Mouse (Mus musculus) G1E-ER4 (cell line): ENCODE results near the gene Adgrv1. TPM values are rescaled to one million over a fixed set of nuclear protein-coding genes. Genes with fewer than 3 reads are reported as not detected.

ENCODE experiments used
- GATA1 ChIP-seq: IDR thresholded peaks from one replicate; pipeline ENCODE4 v1.8.0; 2012; ENCODE audit warnings: low read length, inconsistent platforms
- polyA plus RNA-seq: library from polyadenylated mRNA; stranded (reverse); fragments of >175 nt; gene quantifications from 2 replicates; pipeline ENCODE4 v1.2.3, GENCODE M21; 2012

The Adgrv1 gene
- polyA plus RNA-seq, 1 experiment: not detected

DNA sequence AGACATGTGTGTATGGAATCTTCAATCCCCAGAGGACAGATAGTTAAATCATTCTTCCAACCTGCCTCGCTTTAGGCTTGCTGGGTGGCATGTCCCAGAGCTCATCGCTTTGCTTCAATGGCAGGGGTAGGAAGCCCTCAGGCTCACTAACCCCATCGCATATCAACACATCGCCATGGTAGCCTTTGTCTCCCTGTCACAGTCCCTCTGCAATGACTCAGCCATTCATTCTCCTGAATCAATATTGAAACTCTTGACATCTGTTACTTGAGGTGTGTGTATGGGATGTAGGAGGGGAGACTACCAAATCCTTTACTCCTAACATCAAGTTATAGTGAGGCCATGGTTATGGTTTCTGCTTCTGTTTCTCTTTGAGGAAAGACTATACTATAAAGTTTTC is 6.7 kb upstream of the Adgrv1 start:
- TF ChIP-seq GATA1: no peak

DNA sequence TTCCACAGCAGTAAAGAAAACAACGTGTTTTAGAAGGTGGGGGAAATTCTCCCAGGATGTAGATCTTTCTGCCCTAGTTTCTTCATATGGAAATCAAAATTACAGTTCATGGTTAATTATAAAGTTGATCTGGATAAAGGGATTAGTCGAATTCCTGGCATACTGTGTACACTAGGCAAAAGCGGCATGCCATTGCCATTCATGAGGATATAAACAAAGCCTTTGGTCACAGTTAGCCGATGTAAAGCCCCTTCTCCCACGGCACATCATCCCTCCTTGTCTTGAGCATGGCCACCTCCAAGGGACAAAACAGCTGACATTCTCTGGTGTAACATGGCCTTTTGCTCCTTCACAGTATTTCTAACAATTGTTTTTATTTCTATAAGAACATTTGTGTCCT is 2.4 kb downstream of the Adgrv1 start:
- TF ChIP-seq GATA1: no peak

DNA sequence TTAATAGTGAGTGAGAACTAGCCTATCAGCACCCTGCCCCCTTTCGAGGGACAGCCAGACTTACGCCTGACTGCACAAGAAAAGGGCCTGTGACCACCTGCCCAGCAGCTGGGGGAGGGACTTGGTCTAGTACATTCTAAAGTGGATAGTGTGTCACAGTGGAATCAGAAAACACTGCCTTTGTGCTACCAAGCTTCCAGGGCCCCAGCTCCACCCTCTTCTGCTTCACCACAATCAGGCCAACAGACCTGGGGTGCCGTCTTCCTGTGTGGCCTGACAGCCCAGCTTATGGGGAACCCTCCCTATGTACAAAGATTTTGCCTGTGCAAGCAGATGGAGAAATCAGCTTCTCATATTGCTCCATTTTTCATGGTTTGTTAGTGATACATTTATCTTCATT is 3.6 kb downstream of the Adgrv1 start:
- TF ChIP-seq GATA1: no peak

DNA sequence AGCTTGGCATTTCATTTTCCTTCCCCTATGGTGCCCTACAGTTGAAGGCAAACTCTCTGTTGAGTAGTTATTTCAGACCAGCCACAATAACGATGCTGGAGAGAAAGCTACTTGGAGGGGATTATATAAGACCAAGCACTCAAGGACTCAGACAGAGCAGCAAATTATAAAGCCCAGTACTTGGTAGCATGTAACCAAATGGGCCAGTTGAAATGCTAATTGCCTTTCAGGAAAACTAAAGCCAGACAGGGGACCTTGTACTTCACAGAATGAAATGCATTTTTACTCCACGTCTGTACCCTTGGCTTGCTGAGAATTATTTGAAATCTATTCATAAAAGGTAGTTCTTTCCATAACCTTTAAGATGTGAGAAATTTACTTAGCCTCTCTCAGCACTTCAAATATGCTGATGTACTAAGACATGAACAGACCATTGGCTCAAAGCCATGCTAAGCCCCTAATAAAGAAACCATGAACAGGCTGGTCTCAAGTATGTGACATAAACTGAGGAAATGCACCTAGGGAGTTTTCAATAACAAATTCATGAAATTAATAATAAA is 4.2 kb downstream of the Adgrv1 start:
- no peak for TF ChIP-seq GATA1

DNA sequence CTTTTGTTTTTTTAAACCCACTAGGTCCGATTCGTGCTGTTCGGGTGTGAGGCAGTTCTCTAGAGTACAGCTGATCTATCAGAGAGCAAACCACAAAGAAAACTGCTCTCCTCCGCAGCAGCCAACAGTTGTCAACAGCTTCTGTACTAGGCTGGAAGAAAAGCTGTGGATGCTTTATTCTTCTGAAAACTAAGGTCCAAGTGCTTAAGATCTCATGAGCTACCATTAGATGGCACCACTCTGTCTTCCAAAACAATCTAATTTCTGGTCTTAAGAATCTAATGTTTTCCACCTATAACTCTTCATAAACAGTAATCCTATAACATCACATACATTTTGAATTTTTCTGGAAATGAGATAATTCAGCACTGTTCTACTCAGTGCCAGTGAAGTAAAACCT is 22.6 kb downstream of the Adgrv1 start:
- no peak for TF ChIP-seq GATA1

DNA sequence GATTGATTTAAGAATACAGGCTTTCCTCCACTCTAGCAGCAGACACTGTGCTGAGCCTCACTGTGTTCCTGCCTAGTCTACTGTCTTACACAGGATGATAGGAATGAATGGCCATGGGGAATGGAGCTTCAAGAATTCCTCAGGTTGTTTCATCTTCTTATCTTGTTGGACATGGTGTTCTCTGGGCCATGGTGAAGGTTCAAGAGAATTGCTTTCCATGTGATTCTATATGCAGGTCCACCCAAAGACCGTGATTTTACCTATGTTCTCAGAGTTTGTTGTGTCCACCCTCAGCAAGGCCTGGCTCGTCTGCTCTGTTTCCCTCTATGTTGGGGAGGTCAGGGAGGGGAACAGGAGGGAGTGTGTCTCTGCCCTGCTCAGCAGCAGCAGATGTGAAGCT is 26.0 kb downstream of the Adgrv1 start:
- TF ChIP-seq GATA1: no peak

DNA sequence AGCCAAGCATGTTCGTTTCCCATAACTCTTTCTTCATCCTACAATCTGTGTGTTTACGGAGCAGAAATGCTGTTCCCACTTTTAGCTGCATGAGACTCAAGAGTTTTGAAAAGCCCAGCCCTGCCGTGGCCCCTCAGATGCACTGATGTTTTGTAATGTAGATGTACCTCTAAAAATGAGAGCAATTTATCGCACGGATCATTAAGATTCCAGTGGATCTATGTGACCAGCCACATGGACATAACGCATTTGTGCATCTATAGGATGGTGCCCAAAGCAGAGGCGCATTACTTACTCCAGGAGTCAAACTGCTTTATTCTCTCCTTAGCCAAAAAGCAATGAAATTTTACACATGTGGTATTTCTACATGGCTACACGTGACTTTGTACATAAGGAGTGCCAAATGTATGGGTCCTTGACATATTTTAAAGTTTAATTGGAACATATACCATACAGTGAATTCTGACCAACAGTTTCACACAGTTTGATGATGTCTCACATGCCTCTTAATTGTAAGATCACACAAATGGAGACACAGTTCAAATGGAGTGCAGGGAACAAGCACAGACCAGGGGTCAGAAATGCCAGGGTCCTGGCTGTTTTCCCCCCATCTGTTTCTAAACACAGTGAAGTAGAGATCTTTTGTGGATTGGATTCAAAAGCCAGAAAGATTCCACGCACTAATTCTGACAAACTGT is 35.9 kb downstream of the Adgrv1 start:
- TF ChIP-seq GATA1: no peak

DNA sequence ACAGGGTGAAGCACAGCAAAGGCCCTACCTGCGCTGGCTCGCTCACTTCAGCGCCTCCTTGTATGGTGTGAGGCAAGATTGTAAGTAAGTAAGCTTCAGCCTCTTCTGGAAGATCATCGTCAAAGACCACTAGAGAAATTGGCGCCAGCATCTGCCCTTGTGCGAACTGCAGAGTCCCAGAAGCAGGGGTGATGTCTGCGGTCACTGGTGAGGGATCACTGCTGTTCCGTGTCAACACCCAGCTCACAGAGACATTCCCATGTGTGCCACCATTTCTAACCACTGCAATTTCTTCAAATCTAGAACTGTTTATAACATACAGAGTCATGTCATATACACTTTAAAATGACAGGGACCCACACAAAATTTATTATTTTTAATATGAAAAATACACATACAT is 54.3 kb downstream of the Adgrv1 start:
- TF ChIP-seq GATA1: no peak

DNA sequence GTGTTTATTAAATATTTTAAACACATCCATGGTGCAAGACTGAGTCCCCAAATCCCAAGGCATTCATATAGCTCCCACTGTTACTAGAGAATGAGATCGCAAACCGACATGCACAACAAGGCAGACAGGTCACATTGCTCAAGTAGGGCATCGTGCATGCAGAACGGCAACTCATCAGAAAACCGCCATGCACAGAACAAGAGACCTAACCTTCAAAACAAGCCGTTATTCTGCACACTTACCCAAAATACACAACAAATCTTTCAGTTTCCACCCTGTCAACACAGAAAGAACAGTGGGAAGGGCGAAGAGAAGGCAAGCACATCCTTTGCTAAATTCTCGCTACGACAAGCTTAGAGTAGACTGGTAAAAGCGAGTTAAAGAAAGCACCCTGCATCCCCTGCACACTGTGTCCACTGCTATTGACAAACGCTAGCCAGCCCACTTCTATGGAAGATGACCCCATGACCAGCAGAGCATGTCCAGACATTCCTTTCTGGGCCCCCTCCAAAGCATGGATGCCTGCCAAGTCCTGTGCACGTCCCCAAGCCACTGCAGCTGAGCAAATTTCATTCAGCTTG is 62.6 kb downstream of the Adgrv1 start:
- TF ChIP-seq GATA1: no peak

DNA sequence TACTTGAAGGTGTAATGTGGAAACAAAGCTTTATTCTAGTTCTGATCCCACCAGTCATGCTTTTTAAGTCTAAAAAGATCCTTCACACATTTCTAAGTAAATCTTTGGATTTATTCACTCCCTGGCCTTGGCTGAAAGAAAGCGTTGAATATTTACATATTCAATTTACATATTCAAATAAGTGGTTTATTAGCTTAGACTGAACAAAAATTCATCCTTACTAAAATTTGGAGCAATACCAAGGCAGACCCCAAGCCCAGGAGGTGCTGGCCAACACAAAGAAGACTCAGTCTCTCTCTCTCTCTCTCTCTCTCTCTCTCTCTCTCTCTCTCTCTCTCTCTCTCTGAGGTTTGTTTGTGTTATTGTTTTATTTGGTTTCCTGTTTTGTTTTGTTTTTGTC is 82.9 kb downstream of the Adgrv1 start:
- no peak for TF ChIP-seq GATA1

DNA sequence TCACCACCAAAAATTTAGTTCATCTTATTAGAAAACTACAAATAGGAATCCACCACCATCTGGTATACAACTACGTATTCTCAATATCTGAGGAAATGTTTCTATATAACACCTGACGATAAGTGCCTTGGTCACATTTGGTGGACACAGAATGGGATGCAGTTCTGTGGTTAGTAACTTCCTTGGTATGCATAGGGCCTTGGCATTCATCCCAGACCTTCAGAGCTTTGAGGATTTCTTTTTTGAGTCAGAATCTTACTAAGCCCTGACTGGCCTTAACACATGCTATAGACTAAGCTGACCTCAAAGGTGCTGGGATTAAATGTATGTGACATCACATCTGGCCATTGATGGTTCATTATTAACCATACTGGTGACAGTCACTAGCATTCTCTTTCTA is 98.0 kb downstream of the Adgrv1 start:
- TF ChIP-seq GATA1: no peak

DNA sequence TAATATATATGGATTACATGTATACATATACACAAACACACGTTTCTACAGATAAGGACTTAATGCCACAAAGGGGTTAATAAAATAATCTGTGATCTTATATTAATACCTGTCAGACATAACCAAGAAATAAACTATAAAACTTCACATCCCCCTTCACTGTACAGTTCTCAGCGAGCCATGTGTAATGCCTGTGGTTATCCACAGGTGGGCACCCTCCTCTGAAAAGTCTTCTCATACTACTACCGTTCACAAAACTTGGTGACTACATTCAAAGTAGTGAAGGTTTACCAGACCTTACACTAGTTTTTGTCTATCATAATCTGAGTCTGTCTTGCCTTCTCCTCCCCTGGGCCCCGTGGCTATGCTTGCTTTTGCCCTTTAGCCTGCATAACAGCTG is 106.3 kb downstream of the Adgrv1 start:
- no peak for TF ChIP-seq GATA1

DNA sequence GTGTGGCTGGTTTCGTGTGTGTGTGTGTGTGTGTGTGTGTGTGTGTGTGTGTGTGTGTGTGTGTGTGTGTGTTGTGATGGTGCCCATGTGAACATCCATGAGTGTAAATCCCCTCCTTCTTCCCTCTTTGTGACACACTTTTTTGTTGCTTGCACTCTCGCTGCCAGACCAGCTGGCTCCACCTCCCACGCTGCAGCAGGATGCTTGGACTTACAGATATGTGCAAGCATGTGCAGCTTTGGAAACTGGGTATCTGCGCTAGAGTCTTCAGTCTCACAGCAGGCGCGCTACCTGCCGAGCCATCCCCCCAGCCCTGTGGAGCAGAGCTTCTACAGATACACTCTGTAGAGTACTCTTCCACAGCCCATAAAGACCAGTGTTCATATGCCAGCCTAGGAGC is 122.8 kb downstream of the Adgrv1 start:
- TF ChIP-seq GATA1: no peak

DNA sequence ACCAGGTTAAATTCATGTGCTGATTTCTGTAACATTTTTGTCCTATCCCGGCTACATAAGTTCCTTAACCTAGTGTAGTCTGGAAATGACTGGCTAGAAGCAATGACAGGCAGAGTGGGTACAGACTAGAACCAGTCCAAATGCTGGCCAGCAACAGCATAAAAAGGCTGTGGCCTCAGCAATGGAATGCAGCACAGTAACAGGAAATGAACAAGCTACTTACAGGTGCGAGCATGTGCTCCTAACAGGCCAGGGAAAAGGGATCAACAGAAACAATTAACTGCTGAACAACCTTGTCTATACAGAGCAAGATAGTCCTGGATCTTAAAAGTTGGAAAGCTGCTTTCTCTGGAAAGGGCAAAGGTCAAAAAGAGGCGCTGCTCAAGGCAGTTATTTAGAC is 135.9 kb downstream of the Adgrv1 start:
- TF ChIP-seq GATA1: no peak

DNA sequence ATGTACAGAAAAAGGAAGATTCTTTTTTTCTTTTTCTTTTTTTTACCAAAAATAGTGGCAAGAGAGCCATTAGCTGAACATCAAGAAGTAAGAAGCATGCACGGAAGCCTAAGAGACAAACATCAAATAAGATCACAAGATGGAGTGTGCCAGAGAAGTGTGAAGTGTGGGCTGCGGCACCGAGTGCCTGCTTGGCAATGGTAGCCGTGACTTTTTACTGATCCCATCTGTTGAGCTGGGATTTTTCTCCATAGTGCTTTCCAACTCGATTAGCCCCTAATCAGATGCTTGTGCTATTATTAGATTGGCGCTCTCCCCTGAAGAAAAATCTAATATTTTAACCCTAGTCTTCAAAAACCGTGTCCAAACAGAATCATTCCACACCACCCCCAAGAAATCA is 141.0 kb downstream of the Adgrv1 start:
- TF ChIP-seq GATA1: no peak

DNA sequence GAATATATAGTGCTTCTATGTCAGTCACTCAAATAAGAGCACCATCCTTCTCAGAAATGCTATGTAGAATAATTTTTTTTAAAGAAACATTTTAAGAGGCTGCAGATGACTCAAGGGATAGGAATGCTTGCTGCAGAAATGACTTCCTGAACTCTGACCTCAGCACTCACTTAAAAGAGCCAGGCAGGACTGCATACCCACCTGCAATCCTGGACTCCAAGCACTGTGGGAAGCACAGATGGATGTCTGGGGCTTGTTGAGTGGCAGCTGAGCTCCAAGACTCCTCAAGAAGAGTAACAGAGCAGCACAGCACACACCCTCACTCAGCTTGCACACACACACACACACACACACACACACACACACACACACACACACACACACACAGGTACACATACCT is 146.0 kb downstream of the Adgrv1 start:
- TF ChIP-seq GATA1: no peak

DNA sequence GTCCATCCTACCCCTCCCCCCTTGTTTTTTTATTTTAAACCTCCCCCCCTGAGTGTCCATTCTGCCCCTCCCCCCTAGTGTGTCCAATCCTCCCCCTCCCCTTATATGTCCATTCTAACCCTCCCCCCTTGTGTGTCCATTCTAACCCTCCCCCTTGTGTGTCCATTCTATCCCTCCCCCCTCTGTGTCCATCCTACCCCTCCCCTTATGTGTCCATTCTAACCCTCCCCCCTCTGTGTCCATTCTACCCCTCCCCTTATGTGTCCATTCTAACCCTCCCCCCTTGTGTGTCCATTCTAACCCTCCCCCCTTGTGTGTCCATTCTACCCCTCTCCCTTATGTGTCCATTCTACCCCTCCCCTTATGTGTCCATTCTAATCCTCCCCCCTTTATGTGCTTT is 159.2 kb downstream of the Adgrv1 start:
- no peak for TF ChIP-seq GATA1

DNA sequence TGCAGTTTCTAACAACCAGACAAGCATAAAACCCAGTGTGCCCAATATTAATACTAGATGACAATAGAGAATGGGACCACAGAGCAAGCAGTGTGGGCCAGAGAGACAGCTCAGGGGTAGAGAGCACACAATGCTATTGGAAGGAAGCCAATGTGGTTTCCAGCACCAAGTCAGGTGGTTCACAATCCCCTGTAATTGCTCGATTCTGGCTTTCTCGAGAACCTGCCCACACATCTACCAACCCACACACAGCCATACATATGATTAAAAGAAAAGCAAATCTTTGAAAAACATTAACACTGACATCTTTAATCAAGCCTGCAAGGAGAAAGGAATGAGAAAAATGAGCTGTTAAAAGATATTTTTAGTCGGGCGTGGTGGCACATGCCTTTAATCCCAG is 166.3 kb downstream of the Adgrv1 start:
- TF ChIP-seq GATA1: no peak

DNA sequence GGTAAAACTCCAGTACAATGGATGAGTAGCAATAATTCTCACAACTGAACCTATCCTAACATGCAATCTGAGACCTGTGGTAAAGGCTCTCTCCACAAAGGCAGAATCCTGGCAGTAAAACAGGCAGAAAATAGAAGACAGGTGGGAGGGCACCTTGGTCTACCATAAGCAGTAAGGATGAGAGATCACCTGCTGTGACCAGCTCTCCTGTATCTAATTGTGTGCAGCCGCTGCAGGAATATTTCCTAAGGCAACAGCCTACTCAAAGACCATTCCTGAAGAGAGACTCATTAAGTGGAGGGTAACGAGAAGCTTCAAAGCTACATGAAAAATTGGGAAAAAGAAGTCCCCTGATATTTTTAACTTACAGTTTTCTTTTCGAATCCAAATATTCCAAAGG is 167.2 kb downstream of the Adgrv1 start:
- TF ChIP-seq GATA1: no peak
